Comparison of ENCODE assay signal across 8 mouse cellular contexts in the genomic region with DNA sequence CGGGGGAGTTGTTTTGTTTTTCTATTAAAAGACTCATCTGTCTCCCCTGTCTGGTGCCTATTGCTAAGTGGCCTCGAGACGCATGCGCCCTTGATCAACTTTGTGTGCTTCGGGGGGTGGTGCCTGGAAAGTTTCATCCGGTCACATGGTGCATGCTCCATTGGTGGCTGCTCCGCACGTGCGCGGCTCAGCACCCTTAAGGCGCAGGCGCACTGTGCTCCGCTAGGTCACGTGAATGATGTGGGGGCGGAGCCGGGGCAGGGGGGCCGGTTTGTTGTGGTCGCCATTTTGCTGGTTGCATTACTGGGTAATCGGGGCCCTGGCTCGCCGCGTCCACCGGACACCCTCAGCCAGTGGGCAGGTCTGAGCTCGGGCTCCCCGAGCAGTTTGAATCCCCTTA. TPM values are rescaled to one million over a fixed set of nuclear protein-coding genes. Genes with fewer than 3 reads are reported as not detected.
DNase-seq lines count a peak whose midpoint lies in the region; ATAC-seq and TF ChIP-seq lines count a peak whose summit lies in the region.

Dyrk1b (plus strand) TSS at position 242 of the 400 bp plus-strand sequence.

- in situ Hi-C loops in Patski (cut with MboI; ENCODE audit: low pct_unique_long_range_greater_than_20kb) = no loop called here

- TF ChIP-seq POLR2A in olfactory bulb, adult 2 months (IDR thresholded peaks at IDR 0.05; ENCODE audit: insufficient read depth, low read depth, low read length) = 0 out of 2 replicates have a peak, but pooled peaks have one; percentile 16

- POLR2A ChIA-PET in Patski (lab: Charles Lee) = interaction anchor here (2.7 kb wide), 1 partner anchor 9 kb away, joined by 9 read pairs; the partner anchor contains the start of gene Fbl

- WGBS in hindbrain, embryonic 10.5 days = under 1% methylated on average over 25 of the region's 25 CpGs
- 2% methylated on average over 25 of the region's 25 CpGs for WGBS in lung, embryonic 15.5 days
- WGBS in olfactory bulb, adult 2 months = under 1% methylated on average over 25 of the region's 25 CpGs

- H3K4me2 ChIP-seq in lung, embryonic 15.5 days = peak within 1 kb of the TSS; percentile 87

- peak; percentile 50 for ATAC-seq in Patski
- peak; percentile 93 for ATAC-seq in lung, embryonic 15.5 days (ENCODE audit: borderline replicate concordance, extremely low read depth, low FRiP score, low TSS enrichment)

- 0 out of 2 replicates have a peak, but pooled peaks cover 4% of the 10 kb centered on the region for H3K9me3 ChIP-seq in hindbrain, embryonic 10.5 days
- no peaks in the 10 kb centered on the region for H3K9me3 ChIP-seq in lung, embryonic 15.5 days

- H3K27ac ChIP-seq in hindbrain, embryonic 10.5 days = peak within 1 kb of the TSS; percentile 99
- peak within 1 kb of the TSS; percentile 90 for H3K27ac ChIP-seq in lung, embryonic 15.5 days
- H3K27ac ChIP-seq in olfactory bulb, adult 2 months (ENCODE audit: insufficient read depth, low read depth, low read length) = peak within 1 kb of the TSS; percentile 70

- H3K36me3 ChIP-seq in hindbrain, embryonic 10.5 days = peaks cover 79% of the 10 kb centered on the region
- H3K36me3 ChIP-seq in lung, embryonic 15.5 days = peaks cover 62% of the 10 kb centered on the region

- CTCF ChIA-PET in Patski (lab: Charles Lee) = interaction anchor here (1.8 kb wide), 1 partner anchor 10 kb away, joined by 5 read pairs; the partner anchor contains the start of gene Fbl

- peaks cover 22% of the 10 kb centered on the region for H3K4me1 ChIP-seq in hindbrain, embryonic 10.5 days (replicated peaks)
- peaks cover 14% of the 10 kb centered on the region for H3K4me1 ChIP-seq in lung, embryonic 15.5 days
- peaks cover 13% of the 10 kb centered on the region for H3K4me1 ChIP-seq in olfactory bulb, adult 2 months (ENCODE audit: control insufficient read depth, insufficient read depth, low read length)

- peak within 1 kb of the TSS; percentile 84 for H3K9ac ChIP-seq in lung, embryonic 15.5 days

- H3K27me3 ChIP-seq in Patski = no peaks in the 10 kb centered on the region
- H3K27me3 ChIP-seq in hindbrain, embryonic 10.5 days (ENCODE audit: insufficient read depth, poor library complexity, severe bottlenecking) = no peaks in the 10 kb centered on the region
- H3K27me3 ChIP-seq in lung, embryonic 15.5 days = no peaks in the 10 kb centered on the region

- peak; percentile 83 for DNase-seq in Patski (ENCODE audit: low read depth, low spot score)
- DNase-seq in cerebellum, postnatal 10 days = peak; percentile 99
- DNase-seq in frontal cortex, adult 2 months (ENCODE audit: extremely low spot score in 1 of 2, low spot score in 1 of 2) = peak; percentile 98
- peak; percentile 98 for DNase-seq in hindbrain, embryonic 10.5 days (ENCODE audit: low spot score)
- DNase-seq in layer of hippocampus, adult 9-10 months (ENCODE audit: low spot score) = peak; percentile 93
- DNase-seq in thymus, adult 18-20 months = peak; percentile 97

- peak within 1 kb of the TSS; percentile 93 for H3K4me3 ChIP-seq in hindbrain, embryonic 10.5 days
- H3K4me3 ChIP-seq in lung, embryonic 15.5 days = peak within 1 kb of the TSS; percentile 76
- H3K4me3 ChIP-seq in olfactory bulb, adult 2 months (ENCODE audit: insufficient read depth, low read depth, low read length) = peak within 1 kb of the TSS; percentile 85

- no peak for TF ChIP-seq CTCF in Patski (IDR thresholded peaks at IDR 0.05)
- no peak for TF ChIP-seq CTCF in olfactory bulb, adult 2 months (IDR thresholded peaks at IDR 0.05; ENCODE audit: insufficient read depth, low read depth, low read length)

RNA-seq across cellular contexts. Expression of gene Dyrk1b, which starts in this region (rescaled TPM):
- 26.5 TPM for polyA plus RNA-seq in Patski (2021)
- 34.0 and 36.2 TPM in 2 replicates for polyA plus RNA-seq in frontal cortex, adult 2 months (2012; rRNA removed)
- polyA plus RNA-seq in hindbrain, embryonic 10.5 days (2016; fragmentation: Nextera tagmentation; extraction: Ambion mirVana) = 16.2 and 23.4 TPM in 2 replicates
- 12.7 and 13.9 TPM in 2 replicates for polyA plus RNA-seq in lung, embryonic 15.5 days (2015; fragmentation: Nextera tagmentation; extraction: Ambion mirVana)
- polyA plus RNA-seq in olfactory bulb, adult 2 months (2012; ENCODE audit: insufficient read depth, insufficient read length, low replicate concordance, missing spikeins) = not detected in 2 replicates

Comparison
In these comparisons a context has a peak if more than half of its experiments do, and no peak if none do; other contexts are left out.
1. Peak in every context shown above with its lines: DNase-seq, ATAC-seq, H3K4me3 ChIP-seq and H3K27ac ChIP-seq.
2. RNA of gene Dyrk1b (polyA plus RNA-seq): 34.0 to 36.2 TPM in frontal cortex, adult 2 months, 26.5 TPM in Patski (single experiment), 16.2 to 23.4 TPM in hindbrain, embryonic 10.5 days and 12.7 to 13.9 TPM in lung, embryonic 15.5 days; not detected in olfactory bulb, adult 2 months; every median in the first group is over 10 times any median in the second.